Mouse (Mus musculus) MEL-GATA-1-ER (cell line): ENCODE measurements around the gene Lcor.

Source experiments
- DNase-seq: peaks from one replicate; pipeline ENCODE4 v3.0.0-alpha.2; 2012; ENCODE audit warnings: low read depth; ENCODE audit errors: extremely low read depth

The Lcor gene

GRCm38 (mm10) chr19:41474943-41475342 lies 7.5 kb upstream of the Lcor start:
- peak; percentile 93 for DNase-seq

GRCm38 (mm10) chr19:41476530-41477249 lies 5.7 kb upstream of the Lcor start:
- DNase-seq: no peak

- DNase-seq: peak; percentile 85
Measured at GRCm38 (mm10) chr19:41481030-41481886, 1.2 kb upstream of the Lcor start.

- DNase-seq: no peak
Measured at GRCm38 (mm10) chr19:41481887-41482189, 599 bp upstream of the Lcor start.

- no peak for DNase-seq
Measured at GRCm38 (mm10) chr19:41482909-41483444, 540 bp downstream of the Lcor start.

- DNase-seq: no peak
Measured at GRCm38 (mm10) chr19:41483445-41484040, 1.1 kb downstream of the Lcor start.

GRCm38 (mm10) chr19:41484361-41484760 lies 1.9 kb downstream of the Lcor start:
- no peak for DNase-seq

- DNase-seq: peak; percentile 64
Measured at GRCm38 (mm10) chr19:41495382-41496032, 13.1 kb downstream of the Lcor start.

GRCm38 (mm10) chr19:41496058-41496457 lies 13.6 kb downstream of the Lcor start:
- no peak for DNase-seq

GRCm38 (mm10) chr19:41507872-41508271 lies 25.4 kb downstream of the Lcor start:
- no peak for DNase-seq

GRCm38 (mm10) chr19:41514836-41515235 lies 32.4 kb downstream of the Lcor start:
- no peak for DNase-seq

- no peak for DNase-seq
Measured at GRCm38 (mm10) chr19:41515549-41515948, 33.1 kb downstream of the Lcor start.

- no peak for DNase-seq
Measured at GRCm38 (mm10) chr19:41517006-41517405, 34.6 kb downstream of the Lcor start.

GRCm38 (mm10) chr19:41519121-41519520 lies 36.7 kb downstream of the Lcor start:
- DNase-seq: no peak

GRCm38 (mm10) chr19:41522246-41522645 lies 39.8 kb downstream of the Lcor start:
- DNase-seq: no peak

- no peak for DNase-seq
Measured at GRCm38 (mm10) chr19:41523798-41524563, 41.5 kb downstream of the Lcor start.

- peak; percentile 43 for DNase-seq
Measured at GRCm38 (mm10) chr19:41529169-41529568, 46.7 kb downstream of the Lcor start.

GRCm38 (mm10) chr19:41534021-41534420 lies 51.6 kb downstream of the Lcor start:
- DNase-seq: no peak

GRCm38 (mm10) chr19:41556981-41557380 lies 74.5 kb downstream of the Lcor start:
- no peak for DNase-seq

- no peak for DNase-seq
Measured at GRCm38 (mm10) chr19:41557491-41557890, 75.1 kb downstream of the Lcor start.
